Mouse (Mus musculus): ENCODE measurements at regions not wholly inside any gene's neighbourhood (a gene's known extent, or its start where the extent isn't known, plus 50 kb on each side); places are given as distances from the start of the nearest gene placed in this dataset.
A peak's percentile ranks its signal among the peaks of the same experiment; 100 is the strongest.

DNA sequence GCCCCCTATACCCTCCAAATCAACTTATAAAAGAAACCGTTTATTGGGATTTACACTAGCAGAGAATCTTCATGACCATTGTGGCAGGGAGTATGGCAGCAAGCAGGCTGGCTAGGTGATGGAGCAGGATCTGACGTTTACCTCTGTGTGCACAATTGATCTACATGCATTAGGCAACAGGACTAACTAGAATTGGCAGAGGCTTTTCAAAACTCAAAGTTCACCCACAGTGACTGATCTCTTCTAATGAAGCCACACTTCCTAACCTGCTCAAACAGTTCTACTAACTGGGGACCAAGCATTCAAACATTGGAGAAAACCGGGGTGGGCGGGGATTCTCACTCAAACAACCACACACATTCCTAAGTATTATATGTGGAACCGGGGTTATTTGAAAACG is 1382.9 kb upstream of the Tenm2 start:
- no peak for DNase-seq

- no peak for DNase-seq
These were observed 1365.2 kb upstream of the Tenm2 start for GRCm38 (mm10) chr11:38600971-38601370.

DNA sequence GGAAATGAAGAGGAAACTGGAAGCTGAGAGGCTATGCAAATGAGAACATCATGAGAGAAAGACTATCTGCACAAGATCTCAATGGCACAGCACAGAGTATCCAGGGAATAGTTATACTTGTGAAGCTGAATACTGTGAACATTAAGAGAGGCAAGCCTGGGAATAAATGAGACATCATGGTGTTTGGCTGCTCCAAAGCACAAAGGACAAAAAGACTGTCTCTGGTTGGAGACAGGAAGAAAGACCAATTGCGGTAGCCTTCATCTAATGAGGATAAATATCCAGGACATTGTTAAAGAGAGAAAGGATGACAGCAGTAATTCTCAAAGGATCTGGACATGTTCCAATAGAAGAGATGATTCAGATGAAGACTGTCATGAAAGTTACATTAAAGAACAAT is 1332.8 kb upstream of the Tenm2 start:
- no peak for DNase-seq

DNA sequence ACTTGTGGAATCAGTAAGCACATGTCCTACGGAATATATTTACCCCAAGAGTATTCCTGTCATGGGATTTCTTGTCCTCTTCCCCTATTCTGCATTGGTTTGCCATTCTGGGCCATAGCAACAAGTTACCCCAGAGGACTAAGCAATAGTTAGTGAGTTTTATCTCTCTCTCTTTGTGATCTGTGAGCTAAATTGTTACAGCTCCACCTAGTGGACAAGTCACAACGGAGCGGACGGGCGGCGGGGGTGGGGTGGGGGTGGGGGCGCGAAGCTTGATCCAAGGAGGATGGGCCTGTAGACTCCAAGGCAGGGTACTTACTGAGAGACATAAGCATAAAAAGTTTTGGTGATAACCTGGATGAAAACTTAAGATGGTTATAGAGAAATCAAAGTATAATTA is 1308.1 kb upstream of the Tenm2 start:
- DNase-seq = peak; percentile 3

DNA sequence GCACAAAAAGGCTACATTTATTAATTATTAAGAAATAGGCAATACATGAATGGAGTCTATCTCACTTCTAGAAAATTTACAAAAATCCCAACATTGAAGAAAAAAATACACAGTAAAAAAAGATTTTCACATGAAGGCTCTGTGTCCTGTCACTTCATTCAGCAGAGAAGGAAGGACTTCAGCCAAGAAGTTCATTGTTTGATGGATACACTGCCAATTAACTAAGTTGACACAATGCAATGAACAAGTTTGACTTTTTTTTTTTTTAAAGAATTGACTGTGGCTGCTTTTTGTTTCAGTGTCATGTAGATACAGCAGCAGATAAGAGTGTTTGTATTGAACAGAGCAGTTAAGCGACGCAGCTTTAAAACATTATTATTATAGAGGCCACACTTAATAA is 1304.3 kb upstream of the Tenm2 start:
- no peak for DNase-seq

DNA sequence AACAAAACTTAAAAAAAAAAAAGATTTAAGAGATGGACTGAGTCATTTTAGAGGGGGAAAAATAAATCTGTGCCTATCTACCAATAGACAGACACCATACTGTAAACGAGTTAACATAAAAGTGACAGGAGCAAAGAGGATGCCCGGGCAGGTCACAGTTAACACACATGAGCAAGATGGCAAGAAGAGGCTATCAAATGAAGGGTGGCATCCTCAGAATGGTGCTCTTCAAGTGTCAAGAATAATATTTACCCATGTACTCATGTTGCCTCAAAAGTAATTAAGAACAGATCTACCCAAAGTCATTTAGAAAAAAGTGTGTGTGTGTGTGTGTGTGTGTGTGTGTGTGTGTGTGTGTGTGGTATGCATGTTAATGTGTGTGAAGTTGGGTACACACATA is 1296.5 kb upstream of the Tenm2 start:
- no peak for DNase-seq

DNA sequence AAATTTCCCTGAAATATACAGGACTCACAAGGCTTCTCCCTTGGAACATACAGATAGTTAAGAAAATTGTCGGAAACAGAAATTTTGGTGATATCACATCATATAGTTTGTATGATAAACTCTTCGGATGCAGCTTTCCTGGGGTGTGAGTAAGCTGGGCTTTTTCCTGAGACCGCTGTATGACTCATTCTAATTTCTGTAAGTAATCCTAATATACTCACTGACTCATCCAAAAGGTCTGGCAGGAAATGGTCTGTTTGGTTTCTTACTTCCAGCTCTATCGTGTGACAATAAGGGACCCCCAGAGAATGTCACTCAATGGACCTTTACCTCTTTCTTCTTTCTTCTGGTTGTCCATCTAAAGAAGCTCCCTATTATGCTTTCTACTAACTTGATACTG is 1273.9 kb upstream of the Tenm2 start:
- DNase-seq = no peak

DNA sequence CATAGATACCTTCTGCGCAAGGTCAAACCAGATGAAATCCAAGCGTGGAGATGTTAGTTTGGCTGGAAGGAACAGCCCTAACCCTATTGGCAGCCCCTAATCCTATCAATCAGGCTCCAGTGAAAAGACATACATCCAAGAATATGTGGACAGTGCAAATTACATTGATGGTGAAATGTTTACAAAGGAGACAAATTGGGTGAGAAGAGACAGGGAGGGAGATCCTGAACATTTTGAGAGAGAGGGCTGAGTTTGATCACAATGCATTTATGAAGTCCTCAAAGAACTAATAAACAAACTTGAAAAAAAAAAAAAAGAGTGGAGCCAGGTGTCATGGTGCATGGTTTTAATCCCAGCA is 1228.5 kb upstream of the Tenm2 start:
- no peak for DNase-seq

DNA sequence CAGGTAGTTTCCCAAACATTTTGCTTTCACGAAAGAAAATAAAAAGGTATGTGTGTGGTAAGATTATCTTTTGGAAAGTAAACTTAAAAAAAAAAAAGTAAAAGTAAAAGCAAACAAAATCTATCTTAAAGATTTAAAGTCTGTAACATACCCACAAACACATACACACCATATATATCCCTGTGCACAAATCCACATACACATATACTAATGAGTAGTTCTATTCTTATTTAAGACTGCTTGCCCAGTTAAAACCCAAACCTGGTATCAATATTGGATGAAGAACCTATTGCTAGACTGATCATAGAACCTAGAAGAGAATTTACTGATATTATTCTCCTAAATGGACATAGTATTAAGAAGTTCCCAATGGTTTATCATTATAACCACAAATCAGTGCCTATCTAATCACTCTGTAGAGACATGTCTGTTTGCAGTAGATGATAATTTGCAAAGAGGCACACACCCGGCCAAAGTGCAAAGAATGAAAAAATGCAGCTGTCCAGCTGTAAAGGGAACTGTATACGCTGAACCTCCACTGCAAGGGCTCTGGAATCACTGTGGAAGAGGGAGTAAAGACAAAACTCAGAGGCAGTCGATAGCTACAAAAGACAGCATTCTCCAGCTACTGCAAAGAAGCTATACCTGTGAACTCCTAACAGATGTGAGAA is 1227.9 kb upstream of the Tenm2 start:
- DNase-seq = no peak

- DNase-seq = no peak
These were observed 1207.5 kb upstream of the Tenm2 start for GRCm38 (mm10) chr11:38443291-38443690.

DNA sequence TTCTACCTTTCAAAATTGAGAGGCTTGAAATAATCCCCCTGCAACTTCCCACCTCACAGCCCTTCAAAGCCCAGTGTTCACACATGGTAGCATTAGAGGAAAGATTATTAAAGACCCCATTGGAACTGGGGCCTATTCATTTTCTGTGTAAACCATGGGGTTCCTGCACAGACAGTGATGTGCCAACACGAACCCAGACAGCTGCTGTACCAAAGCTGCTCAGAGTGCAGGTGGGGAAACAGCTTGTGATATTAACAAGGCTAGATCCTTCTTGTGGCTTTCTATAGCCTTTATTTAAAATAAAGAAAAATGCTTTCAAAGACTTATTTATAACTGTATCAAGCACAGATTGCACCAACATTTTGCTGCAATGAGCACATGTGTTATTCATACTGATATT is 1174.5 kb upstream of the Tenm2 start:
- DNase-seq = no peak

GRCm38 (mm10) chr11:38397771-38398170 is 1162.0 kb upstream of the Tenm2 start:
- no peak for DNase-seq

GRCm38 (mm10) chr11:38386958-38387357 is 1151.2 kb upstream of the Tenm2 start:
- no peak for DNase-seq

DNA sequence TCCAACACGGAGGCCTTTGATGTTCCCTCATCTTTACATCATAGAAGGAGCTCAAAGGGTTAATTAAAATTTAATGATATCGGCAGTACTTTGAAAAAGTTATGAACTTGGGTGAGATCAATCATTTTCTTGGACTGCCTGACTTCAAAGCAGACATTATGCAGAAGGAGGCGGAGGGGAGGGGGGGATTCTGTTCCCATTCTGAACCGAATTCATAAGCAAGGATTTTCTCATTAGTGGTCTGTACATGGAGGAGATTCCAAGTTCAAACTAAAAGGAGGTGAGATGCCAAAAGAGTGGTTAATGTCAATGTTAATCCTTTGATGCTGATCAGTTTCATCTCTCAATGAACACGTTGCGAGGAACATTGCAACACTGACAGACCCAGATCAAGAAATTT is 1110.7 kb upstream of the Tenm2 start:
- no peak for DNase-seq

GRCm38 (mm10) chr11:38335411-38335810 is 1099.6 kb upstream of the Tenm2 start:
- DNase-seq = no peak

- no peak for DNase-seq
These were observed 1061.9 kb upstream of the Tenm2 start for GRCm38 (mm10) chr11:38297693-38298092.

- DNase-seq = no peak
These were observed 1055.5 kb upstream of the Tenm2 start for GRCm38 (mm10) chr11:38291289-38291688.

GRCm38 (mm10) chr11:38280961-38281360 is 1045.2 kb upstream of the Tenm2 start:
- DNase-seq = no peak

Data from kidney, postnatal 14 days (tissue).